Mouse (Mus musculus) C3H10T1/2 (cell line): Measurements from ENCODE around the gene Pdzph1. TPM values are rescaled to one million over a fixed set of nuclear protein-coding genes. Genes with fewer than 3 reads are reported as not detected.

Experiments used
- polyA plus RNA-seq, 2 experiments: library from polyadenylated mRNA; unstranded; fragments of >200 nt; fragmentation: generic; extraction: Trizol; gene quantifications; one replicate each; pipeline ENCODE4 v1.2.1; 2012; ENCODE audit warnings: missing spikeins in 2 of 2

Gene Pdzph1
- polyA plus RNA-seq = under 1 TPM in 1 of 2 experiments, not detected in 1; 0.07 TPM

GRCm38 (mm10) chr17:58991275-58991674, at the start of gene Pdzph1:
Gene Pdzph1, minus strand, starts transcription at chr17:58991375.

GRCm38 (mm10) chr17:59013091-59013459, 21.9 kb upstream of the Pdzph1 start, which contains the start of gene Nudt12:
Gene Nudt12, minus strand, starts transcription at chr17:59013372.

Other genes with a start within 250 kb of the Pdzph1 start
- gene Nudt12, start 22.0 kb upstream of the Pdzph1 start, polyA plus RNA-seq = under 1 TPM; 0.06 to 0.46 TPM